Mouse (Mus musculus): ENCODE results near the gene Gm20696. TPM values are rescaled to one million over a fixed set of nuclear protein-coding genes. Genes with fewer than 3 reads are reported as not detected.
A peak's percentile ranks its signal among the peaks of the same experiment; 100 is the strongest.

Gm20696 gene
- total RNA-seq, 4 experiments from 2014 or later, result 6.4 to 10.0 (median 7.2) TPM

GRCm38 (mm10) chr6:99441100-99441499, 225.5 kb downstream of the Gm20696 start:
- no peak for DNase-seq (ENCODE audit: low spot score in 2 of 2)

GRCm38 (mm10) chr6:99440606-99441005, 226.0 kb downstream of the Gm20696 start:
- no peak for DNase-seq (ENCODE audit: low spot score in 2 of 2)

- DNase-seq (ENCODE audit: low spot score in 2 of 2), result peak in 1 of 2 experiments; percentile 26
These were observed 226.7 kb downstream of the Gm20696 start for GRCm38 (mm10) chr6:99439878-99440361.

GRCm38 (mm10) chr6:99439214-99439877, 227.3 kb downstream of the Gm20696 start:
- DNase-seq (ENCODE audit: low spot score in 2 of 2), result peak in 1 of 2 experiments; percentile 25

GRCm38 (mm10) chr6:99436371-99436770, 230.2 kb downstream of the Gm20696 start:
- DNase-seq (ENCODE audit: low spot score in 2 of 2), result no peak

- no peak for DNase-seq (ENCODE audit: low spot score in 2 of 2)
These were observed 231.5 kb downstream of the Gm20696 start for GRCm38 (mm10) chr6:99435140-99435539.

GRCm38 (mm10) chr6:99433006-99433405, 233.6 kb downstream of the Gm20696 start:
- DNase-seq (ENCODE audit: low spot score in 2 of 2), result no peak

- no peak for DNase-seq (ENCODE audit: low spot score in 2 of 2)
These were observed 234.7 kb downstream of the Gm20696 start for GRCm38 (mm10) chr6:99431941-99432340.

GRCm38 (mm10) chr6:99430560-99430959, 236.0 kb downstream of the Gm20696 start:
- DNase-seq (ENCODE audit: low spot score in 2 of 2), result no peak

GRCm38 (mm10) chr6:99429378-99430131, 237.0 kb downstream of the Gm20696 start:
- DNase-seq (ENCODE audit: low spot score in 2 of 2), result no peak

- DNase-seq (ENCODE audit: low spot score in 2 of 2), result no peak
These were observed 237.6 kb downstream of the Gm20696 start for GRCm38 (mm10) chr6:99428961-99429360.

- no peak for DNase-seq (ENCODE audit: low spot score in 2 of 2)
These were observed 239.3 kb downstream of the Gm20696 start for GRCm38 (mm10) chr6:99427301-99427700.

- no peak for DNase-seq (ENCODE audit: low spot score in 2 of 2)
These were observed 241.6 kb downstream of the Gm20696 start for GRCm38 (mm10) chr6:99425044-99425443.

- no peak for DNase-seq (ENCODE audit: low spot score in 2 of 2)
These were observed 245.9 kb downstream of the Gm20696 start for GRCm38 (mm10) chr6:99420666-99421065.

GRCm38 (mm10) chr6:99412598-99412997, 254.0 kb downstream of the Gm20696 start:
- no peak for DNase-seq (ENCODE audit: low spot score in 2 of 2)

- no peak for DNase-seq (ENCODE audit: low spot score in 2 of 2)
These were observed 257.0 kb downstream of the Gm20696 start for GRCm38 (mm10) chr6:99409602-99410001.

GRCm38 (mm10) chr6:99408880-99409279, 257.7 kb downstream of the Gm20696 start:
- DNase-seq (ENCODE audit: low spot score in 2 of 2), result no peak

GRCm38 (mm10) chr6:99403755-99404390, 262.7 kb downstream of the Gm20696 start:
- no peak for DNase-seq (ENCODE audit: low spot score in 2 of 2)

- no peak for DNase-seq (ENCODE audit: low spot score in 2 of 2)
These were observed 263.7 kb downstream of the Gm20696 start for GRCm38 (mm10) chr6:99402941-99403340.

- DNase-seq (ENCODE audit: low spot score in 2 of 2), result no peak
These were observed 264.2 kb downstream of the Gm20696 start for GRCm38 (mm10) chr6:99402370-99402769.

GRCm38 (mm10) chr6:99401801-99402200, 264.8 kb downstream of the Gm20696 start:
- DNase-seq (ENCODE audit: low spot score in 2 of 2), result no peak

GRCm38 (mm10) chr6:99401211-99401610, 265.4 kb downstream of the Gm20696 start:
- DNase-seq (ENCODE audit: low spot score in 2 of 2), result no peak

All from layer of hippocampus, adult 8-10 months (tissue).